18 mouse cellular contexts compared by ENCODE assay signal in the genomic region with DNA sequence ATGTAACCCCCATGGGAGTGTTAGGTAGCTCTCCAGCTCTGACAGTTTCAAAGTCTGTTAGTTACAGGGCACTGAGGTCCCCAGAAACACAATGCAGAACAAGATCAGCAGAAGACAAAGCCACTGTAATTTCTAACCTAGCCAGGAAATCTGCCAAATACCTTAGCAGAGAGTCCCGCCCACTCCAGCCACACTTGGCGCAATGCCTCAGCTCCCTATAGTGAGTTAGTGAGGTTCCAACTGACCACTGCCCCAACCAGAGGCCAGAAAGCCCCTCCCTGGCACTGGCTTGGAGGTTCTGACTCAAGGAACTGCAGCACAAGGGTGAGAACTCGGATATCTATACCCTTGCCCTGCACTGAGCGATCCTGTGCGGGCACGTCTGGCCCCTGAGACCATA. TPM values are rescaled to one million over a fixed set of nuclear protein-coding genes. Genes with fewer than 3 reads are reported as not detected.
DNase-seq lines count a peak whose midpoint lies in the region; ATAC-seq and TF ChIP-seq lines count a peak whose summit lies in the region.
"Had no signal": no experiment of that assay in that cellular context is flagged by ENCODE, and none has a peak within 500 bp of the region (broad histone marks: within the 10 kb centered on the region; RNA-seq: fewer than 3 reads in every experiment).

No protein-coding gene starts in this region.

- peaks cover 12% of the 10 kb centered on the region; the same call in 1 of the 2 replicates for H3K4me1 ChIP-seq in kidney, adult 2 months (ENCODE audit: control insufficient read depth, insufficient read depth, low read length)
- H3K4me1 ChIP-seq in kidney, embryonic 15.5 days: peaks cover 24% of the 10 kb centered on the region

- 68% methylated on average over 6 of the region's 6 CpGs for WGBS in kidney, adult 2 months
- WGBS in kidney, embryonic 15.5 days: 84% methylated on average over 6 of the region's 6 CpGs

- no peak overlapping the region for H3K4me2 ChIP-seq in kidney, embryonic 15.5 days
- H3K4me2 ChIP-seq: heart, embryonic 11.5 days; hindbrain, embryonic 15.5 days; liver, embryonic 15.5 days; neural tube, embryonic 13.5 days had no signal

- no peaks in the 10 kb centered on the region for H3K9me3 ChIP-seq in kidney, embryonic 15.5 days (replicated peaks)
- H3K9me3 ChIP-seq: hindbrain, embryonic 15.5 days; liver, embryonic 15.5 days; neural tube, embryonic 13.5 days had no signal

- no peak overlapping the region for H3K27ac ChIP-seq in kidney, adult 2 months (ENCODE audit: insufficient read depth, low read depth, low read length)
- H3K27ac ChIP-seq in kidney, embryonic 15.5 days: no peak overlapping the region
- H3K27ac ChIP-seq: hindbrain, embryonic 15.5 days; kidney, postnatal 0 days; neural tube, embryonic 13.5 days had no signal

- no peaks in the 10 kb centered on the region for H3K27me3 ChIP-seq in kidney, adult 2 months (replicated peaks; ENCODE audit: control insufficient read depth, insufficient read depth, low read length)
- no peaks in the 10 kb centered on the region for H3K27me3 ChIP-seq in kidney, embryonic 15.5 days
- H3K27me3 ChIP-seq: CH12.LX; hindbrain, embryonic 15.5 days; liver, embryonic 15.5 days; neural tube, embryonic 13.5 days; Patski had no signal

- no peak overlapping the region for H3K4me3 ChIP-seq in kidney, adult 2 months (ENCODE audit: insufficient read depth, low read depth, low read length)
- no peak overlapping the region for H3K4me3 ChIP-seq in kidney, embryonic 15.5 days (replicated peaks)
- H3K4me3 ChIP-seq: hindbrain, embryonic 15.5 days; liver, embryonic 15.5 days; neural tube, embryonic 13.5 days had no signal

- DNase-seq in kidney, adult 2 months: peak; percentile 51
- DNase-seq in Muller cell, postnatal 12 days (ENCODE audit: inconsistent ontology term): peak; percentile 26
- peak; percentile 55 for DNase-seq in kidney, adult 9 months
- DNase-seq in lung, postnatal 10 days: peak; percentile 39
- no peak for DNase-seq in thymus, postnatal 14 days
- DNase-seq: cerebellum, adult 18-20 months; gastrocnemius, postnatal 14 days had no signal

- ATAC-seq in kidney, embryonic 15.5 days (replicated peaks; ENCODE audit: low FRiP score): no peak
- no peak for ATAC-seq in frontal cortex, adult (ENCODE audit: low TSS enrichment)
- ATAC-seq: forebrain, embryonic 16.5 days; Patski had no signal

- TF ChIP-seq POLR2A in kidney, adult 2 months (IDR thresholded peaks at IDR 0.05; ENCODE audit: low read depth, low read length): no peak

- no peak for TF ChIP-seq CTCF in kidney, adult 2 months (conservative IDR thresholded peaks at IDR 0.05; ENCODE audit: insufficient read depth, insufficient read length, low read depth, low read length)

- no peaks in the 10 kb centered on the region for H3K36me3 ChIP-seq in kidney, adult 2 months (ENCODE audit: control insufficient read depth, insufficient read depth, low read length)
- H3K36me3 ChIP-seq in kidney, embryonic 15.5 days: peaks cover 40% of the 10 kb centered on the region
- H3K36me3 ChIP-seq: hindbrain, embryonic 15.5 days; neural tube, embryonic 13.5 days had no signal

- no peak overlapping the region for H3K9ac ChIP-seq in kidney, embryonic 15.5 days
- H3K9ac ChIP-seq: hindbrain, embryonic 15.5 days; liver, embryonic 15.5 days; neural tube, embryonic 13.5 days had no signal

RNA-seq across cellular contexts. Expression of a gene that starts 11.1 kb away (rescaled TPM):
- 0.60 and 0.66 TPM in 2 replicates for polyA plus RNA-seq in kidney, adult 2 months (2012; rRNA removed)
- polyA plus RNA-seq in kidney, embryonic 15.5 days (2015; fragmentation: Nextera tagmentation; extraction: Ambion mirVana): 24.6 and 26.3 TPM in 2 replicates

RNA-seq across cellular contexts. Expression of a gene that starts 28.0 kb away (rescaled TPM):
- polyA plus RNA-seq in kidney, adult 2 months (2012; rRNA removed): 29.7 and 31.7 TPM in 2 replicates
- 116 and 128 TPM in 2 replicates for polyA plus RNA-seq in kidney, embryonic 15.5 days (2015; fragmentation: Nextera tagmentation; extraction: Ambion mirVana)

RNA-seq across cellular contexts. Expression of a gene that starts 28.5 kb away (rescaled TPM):
- 208 and 340 TPM in 2 replicates for polyA plus RNA-seq in kidney, adult 2 months (2012; rRNA removed)
- 10.1 and 10.9 TPM in 2 replicates for polyA plus RNA-seq in kidney, embryonic 15.5 days (2015; fragmentation: Nextera tagmentation; extraction: Ambion mirVana)
- polyA plus RNA-seq: forebrain, embryonic 16.5 days; limb, embryonic 11.5 days had no signal

RNA-seq across cellular contexts. Expression of a gene that starts 58.8 kb away (rescaled TPM):
- 4.3 and 9.3 TPM in 2 replicates for polyA plus RNA-seq in kidney, adult 2 months (2012; rRNA removed)
- 23.2 and 25.4 TPM in 2 replicates for polyA plus RNA-seq in kidney, embryonic 15.5 days (2015; fragmentation: Nextera tagmentation; extraction: Ambion mirVana)

Comparison
In these comparisons a context has a peak if more than half of its experiments do, and no peak if none do; other contexts are left out.
1. RNA of a gene that starts 11.1 kb away (polyA plus RNA-seq): 24.6 to 26.3 TPM in kidney, embryonic 15.5 days; 0.60 to 0.66 TPM in kidney, adult 2 months; every median in the first group is over 10 times any median in the second.
2. RNA of a gene that starts 28.5 kb away (polyA plus RNA-seq): 208 to 340 TPM in kidney, adult 2 months; 10.1 to 10.9 TPM in kidney, embryonic 15.5 days; every median in the first group is over 10 times any median in the second.